Mouse (Mus musculus) megakaryocyte, embryonic 14.5 days (primary cell): ENCODE data around the gene Sidt1.

ENCODE experiments used
- FLI1 ChIP-seq: IDR thresholded peaks from 2 replicates; pipeline ENCODE4 v1.6.1; 2012; ENCODE audit warnings: low read length, inconsistent platforms, mixed read lengths
- GATA1 ChIP-seq: IDR thresholded peaks from 3 replicates; pipeline ENCODE4 v1.6.1; 2012; ENCODE audit warnings: mixed read lengths, low read length, inconsistent platforms, borderline replicate concordance

GRCm38 (mm10) chr16:44347071-44347901 lies 14.3 kb upstream of the Sidt1 start, which contains the start of gene Spice1:
- TF ChIP-seq FLI1, result no peak
- no peak for TF ChIP-seq GATA1
